Mouse (Mus musculus) forebrain, embryonic 14.5 days (tissue): ENCODE measurements around the gene Slc38a10. TPM values are rescaled to one million over a fixed set of nuclear protein-coding genes. Genes with fewer than 3 reads are reported as not detected.
A peak's percentile ranks its signal among the peaks of the same experiment; 100 is the strongest.

ENCODE experiments used
- ATAC-seq: fragments of 200-750 bp; cut with Nextera tagmentation; 2 replicates; pipeline ENCODE4 v1.8.0; 2017; ENCODE audit warnings: mild to moderate bottlenecking, moderate library complexity
- DNase-seq: peaks from one replicate; pipeline ENCODE4 v3.0.0-alpha.2; 2015; ENCODE audit warnings: low spot score
- H3K27ac ChIP-seq: fragments of 300-500 bp; sonication (generic); 2 replicates; pipeline ENCODE4 v1.5.1; 2014; ENCODE audit warnings: low read depth, mild to moderate bottlenecking, control low read depth, low read length, moderate library complexity
- H3K27me3 ChIP-seq: fragments of 300-500 bp; sonication (generic); replicated peaks from 2 replicates; pipeline ENCODE4 v1.6.1; 2014; ENCODE audit warnings: low read length, control low read depth, mixed read lengths; ENCODE audit not compliant: control insufficient read depth, insufficient read depth
- H3K36me3 ChIP-seq: fragments of 300-500 bp; sonication (generic); 2 replicates; pipeline ENCODE4 v1.6.1; 2014; ENCODE audit warnings: low read length, control low read depth; ENCODE audit not compliant: control insufficient read depth, insufficient read depth
- H3K4me1 ChIP-seq: fragments of 300-500 bp; sonication (generic); 2 replicates; pipeline ENCODE4 v1.6.1; 2014; ENCODE audit warnings: antibody characterized with exemption, low read length, control low read depth; ENCODE audit not compliant: control insufficient read depth, insufficient read depth
- H3K4me2 ChIP-seq: fragments of 300-500 bp; sonication (generic); 2 replicates; pipeline ENCODE4 v1.6.1; 2014; ENCODE audit warnings: mild to moderate bottlenecking, control low read depth, low read length
- H3K4me3 ChIP-seq: fragments of 300-500 bp; sonication (generic); 2 replicates; pipeline ENCODE4 v1.5.1; 2014; ENCODE audit warnings: low read depth, low read length, control low read depth
- H3K9ac ChIP-seq: fragments of 300-500 bp; sonication (generic); 2 replicates; pipeline ENCODE4 v1.6.1; 2014; ENCODE audit warnings: mild to moderate bottlenecking, low read length, control low read depth, moderate library complexity
- H3K9me3 ChIP-seq: fragments of 300-500 bp; sonication (generic); replicated peaks from 2 replicates; pipeline ENCODE4 v1.6.1; 2016; ENCODE audit warnings: low read length, control low read depth, mixed read lengths; ENCODE audit not compliant: control insufficient read depth
- WGBS: fragments of 180-500 bp; shearing (Covaris S2); extraction: QIAGEN DNeasy Blood & Tissue Kit; methylation state at CpG from one replicate; pipeline ENCODE4 v1.1.7; 2014; 5-methylcytosine and 5-hydroxymethylcytosine counted together
- polyA plus RNA-seq: library from polyadenylated mRNA; unstranded; fragments of >200 nt; fragmentation: Nextera tagmentation; extraction: Ambion mirVana; gene quantifications from 2 replicates; pipeline ENCODE4 v1.2.1, GENCODE M21; 2014

The Slc38a10 gene
- polyA plus RNA-seq: 53.6 and 72.5 TPM in 2 replicates

DNA sequence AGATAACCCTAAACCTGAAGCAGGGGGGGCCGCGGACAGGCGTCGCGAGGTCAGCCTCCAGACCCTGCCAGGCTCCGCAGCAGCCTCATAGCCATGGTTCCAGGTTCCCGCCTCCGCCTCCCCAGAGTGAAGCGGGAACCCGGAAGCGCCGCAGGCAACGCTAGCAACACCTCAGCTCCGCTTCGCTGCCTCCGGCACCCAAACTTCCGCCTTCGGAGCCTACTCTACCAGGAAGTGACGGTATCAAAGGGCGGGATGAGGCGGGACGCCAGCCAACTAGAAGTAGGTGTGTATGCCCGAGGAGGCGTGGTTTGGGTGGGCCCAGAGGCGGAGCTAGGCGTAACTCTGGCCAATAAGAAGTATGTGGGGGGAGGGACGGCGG lies at the start of gene Slc38a10:
Gene Slc38a10 (minus strand): TSS at position 234 of the 382 bp plus-strand sequence.
- Histone ChIP-seq H3K27me3 (no peaks in the 10 kb centered on the region), H3K27ac (peak within 1 kb of the TSS; percentile 70), H3K4me1 (peaks cover 14% of the 10 kb centered on the region), H3K36me3 (no peaks in the 10 kb centered on the region), H3K9ac (peak within 1 kb of the TSS; percentile 82), H3K4me3 (peak within 1 kb of the TSS; percentile 87), H3K4me2 (peak within 1 kb of the TSS; percentile 78), H3K9me3 (no peaks in the 10 kb centered on the region)
- DNase-seq: peak; percentile 100
- under 1% methylated on average over 28 of the region's 28 CpGs for WGBS
- ATAC-seq: peak; percentile 98

DNA sequence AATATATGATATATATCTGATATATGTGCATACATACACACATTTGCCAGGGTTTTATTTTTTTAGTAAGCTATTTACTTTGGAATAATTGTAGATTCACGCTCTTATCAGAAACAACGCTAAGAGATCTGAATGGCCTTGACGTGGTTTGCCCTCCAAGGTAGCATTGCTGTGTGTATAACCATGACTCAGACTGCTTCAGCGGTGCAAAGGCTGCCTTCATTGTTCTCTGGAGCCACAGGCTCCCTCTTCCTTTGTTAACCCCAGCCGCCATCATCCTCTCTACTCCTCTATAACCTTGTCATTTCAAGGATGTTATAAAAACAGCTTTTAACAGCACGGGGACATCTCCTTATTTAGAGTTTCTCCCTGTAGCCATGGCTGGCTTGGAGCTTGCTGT lies 49.5 kb upstream of the Slc38a10 start:
- H3K27me3 ChIP-seq: no peaks in the 10 kb centered on the region
- WGBS: 74% methylated on average over 6 of the region's 6 CpGs
- no peaks in the 10 kb centered on the region for H3K9me3 ChIP-seq

DNA sequence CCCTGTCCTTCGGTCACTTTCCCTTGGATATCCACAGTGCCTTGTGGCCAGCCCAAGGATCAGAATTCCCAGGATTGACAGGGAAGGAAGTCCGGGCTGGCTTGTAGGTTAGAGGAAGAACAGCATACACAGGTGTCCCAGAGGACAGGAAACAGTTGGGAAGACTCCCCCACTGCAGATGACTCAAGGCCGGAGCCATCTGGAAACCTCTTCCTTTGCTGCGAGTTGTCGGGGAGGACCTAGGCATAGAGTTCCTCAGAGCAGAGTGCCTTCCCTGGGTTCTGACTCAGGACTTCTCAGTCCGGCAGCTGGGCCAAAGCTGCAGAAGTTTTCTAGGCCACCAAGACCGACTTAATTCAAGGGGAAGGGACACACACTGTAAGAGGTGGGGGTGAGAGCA lies 48.6 kb upstream of the Slc38a10 start:
- no peak overlapping the region for H3K4me2 ChIP-seq
- H3K36me3 ChIP-seq: no peaks in the 10 kb centered on the region
- H3K27ac ChIP-seq: no peak overlapping the region
- DNase-seq (no peak), ATAC-seq (no peak)
- WGBS: 77% methylated on average over 7 of the region's 7 CpGs
- no peaks in the 10 kb centered on the region for H3K9me3 ChIP-seq
- no peak overlapping the region for H3K9ac ChIP-seq
- H3K4me3 ChIP-seq: no peak overlapping the region
- no peaks in the 10 kb centered on the region for H3K4me1 ChIP-seq
- no peaks in the 10 kb centered on the region for H3K27me3 ChIP-seq

More for the DNA sequence above, 49.5 kb upstream of the Slc38a10 start:
- H3K4me2 ChIP-seq: no peak overlapping the region
- no peak for ATAC-seq
- no peak for DNase-seq
- no peak overlapping the region for H3K27ac ChIP-seq
- H3K9ac ChIP-seq: no peak overlapping the region
- H3K36me3 ChIP-seq: no peaks in the 10 kb centered on the region
- no peak overlapping the region for H3K4me3 ChIP-seq
- H3K4me1 ChIP-seq: no peaks in the 10 kb centered on the region

DNA sequence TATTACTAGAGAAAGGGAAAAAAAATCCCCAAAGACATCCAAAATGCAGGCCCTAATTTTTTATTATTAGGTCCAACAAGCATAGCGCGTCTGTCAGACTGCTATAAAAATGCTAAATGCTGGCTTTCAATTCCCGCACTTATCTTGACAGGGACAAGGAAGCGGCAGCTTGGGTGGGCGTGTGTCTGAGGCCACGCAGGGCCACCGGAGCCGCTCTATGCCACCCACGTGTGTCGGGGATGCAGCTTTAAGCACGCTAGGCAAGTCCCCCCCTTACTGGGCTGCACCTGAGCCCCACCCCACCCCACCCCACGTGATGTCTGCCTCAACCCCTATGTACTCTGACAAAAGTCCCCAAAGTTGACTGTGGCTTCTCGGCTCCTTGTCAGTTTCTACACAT lies 47.7 kb upstream of the Slc38a10 start:
- H3K9ac ChIP-seq: no peak overlapping the region
- no peaks in the 10 kb centered on the region for H3K4me1 ChIP-seq
- H3K27ac ChIP-seq: no peak overlapping the region
- DNase-seq (no peak), ATAC-seq (peak; percentile 29; the same call in 1 of the 2 replicates)
- 46% methylated on average over 13 of the region's 13 CpGs for WGBS
- no peaks in the 10 kb centered on the region for H3K9me3 ChIP-seq
- H3K4me3 ChIP-seq: no peak overlapping the region
- H3K36me3 ChIP-seq: no peaks in the 10 kb centered on the region
- no peak overlapping the region for H3K4me2 ChIP-seq
- H3K27me3 ChIP-seq: no peaks in the 10 kb centered on the region

DNA sequence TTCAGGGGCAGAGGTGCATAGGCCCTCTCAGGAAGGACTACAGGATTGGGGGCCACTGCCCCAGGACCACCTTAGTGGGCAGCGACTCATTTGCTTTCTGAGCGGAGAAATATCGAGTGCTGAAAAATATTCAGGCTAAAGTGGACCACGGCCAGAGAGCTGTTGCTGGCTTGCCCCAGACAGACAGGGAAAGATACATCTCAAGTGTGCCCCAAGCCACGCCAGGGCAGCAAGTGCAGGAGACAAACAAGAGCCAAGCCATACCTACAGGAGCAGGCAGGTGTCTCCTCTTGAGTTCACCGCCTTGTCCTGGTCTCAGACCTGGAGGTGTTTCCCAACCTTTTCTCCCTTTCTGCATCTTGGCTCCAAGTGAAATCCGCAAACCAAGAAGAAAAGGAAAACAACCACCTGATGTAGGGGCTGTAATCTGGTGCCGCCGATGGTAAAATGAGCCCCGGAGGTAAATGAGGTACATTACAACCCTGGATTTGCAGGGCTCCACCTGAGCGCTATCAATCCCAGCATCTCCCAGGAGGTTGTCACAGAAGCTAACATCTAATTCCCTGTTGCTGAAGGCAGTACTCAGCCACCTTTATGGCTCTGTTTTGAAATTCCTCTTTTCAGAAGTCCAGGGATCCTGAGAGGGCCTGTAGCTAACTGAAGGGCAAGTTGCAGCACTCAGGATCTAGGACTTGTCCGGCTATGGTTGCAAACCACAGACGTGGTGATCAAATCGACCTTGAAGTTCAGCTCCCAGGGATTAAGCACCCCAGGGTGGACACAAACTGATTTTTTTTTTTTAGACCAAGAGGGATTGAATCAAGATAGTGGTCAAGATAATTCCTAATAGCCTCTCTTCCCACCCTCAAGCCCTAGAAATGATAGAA lies 39.6 kb upstream of the Slc38a10 start:
- no peaks in the 10 kb centered on the region; the same call in 1 of the 2 replicates for H3K36me3 ChIP-seq
- peak overlapping the region; percentile 55 for H3K4me2 ChIP-seq
- H3K9ac ChIP-seq: peak overlapping the region; percentile 46
- H3K27me3 ChIP-seq: no peaks in the 10 kb centered on the region
- DNase-seq (no peak), ATAC-seq (no peak)
- H3K9me3 ChIP-seq: no peaks in the 10 kb centered on the region
- H3K27ac ChIP-seq: peak overlapping the region; percentile 97; the same call in 1 of the 2 replicates
- peaks cover 10% of the 10 kb centered on the region for H3K4me1 ChIP-seq
- WGBS: 39% methylated on average over 14 of the region's 14 CpGs
- H3K4me3 ChIP-seq: peak overlapping the region; percentile 94

DNA sequence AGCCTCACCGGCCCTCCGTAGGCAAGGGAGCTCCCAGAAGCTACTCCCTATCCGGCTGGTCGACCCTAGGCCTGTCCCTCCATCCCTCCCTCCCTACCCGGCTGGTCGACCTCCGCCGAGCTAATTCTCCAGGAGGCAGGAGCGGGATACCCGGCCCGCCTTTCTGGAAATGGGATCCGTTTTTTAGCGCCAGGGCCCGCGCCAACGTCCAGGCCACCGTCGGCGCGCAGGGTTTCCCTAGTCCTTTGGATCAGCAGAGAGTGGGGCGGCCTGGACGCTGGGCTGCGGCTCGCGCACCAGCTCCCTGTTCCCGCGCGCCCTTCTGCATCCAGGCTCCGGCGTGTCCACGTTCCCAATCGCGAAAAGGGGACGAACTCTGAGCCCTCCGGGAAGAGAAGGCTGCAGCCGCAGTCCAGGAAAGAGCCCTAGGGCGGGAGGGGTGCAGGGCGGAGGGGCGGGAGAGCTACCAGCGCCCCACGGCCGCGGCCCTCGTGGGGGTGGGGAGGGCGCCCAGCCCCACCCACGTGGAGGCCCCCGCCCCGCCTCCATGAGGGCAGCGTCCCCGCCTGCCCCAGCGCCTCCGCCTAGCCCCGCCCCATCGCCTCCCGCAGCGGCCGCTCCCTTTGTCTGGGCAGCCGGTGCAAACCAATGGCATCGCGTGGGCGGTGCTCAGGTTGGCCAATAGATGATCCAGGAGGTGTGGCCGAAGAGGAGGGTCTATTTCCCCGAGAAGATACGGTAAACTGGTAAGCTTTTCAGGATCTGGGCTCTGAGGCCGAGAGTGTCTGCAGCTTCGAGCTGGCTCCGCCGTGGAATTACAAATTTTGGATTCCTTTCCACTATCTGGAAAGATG lies 38.5 kb upstream of the Slc38a10 start:
- H3K36me3 ChIP-seq: peaks cover 6% of the 10 kb centered on the region; the same call in 1 of the 2 replicates
- H3K4me2 ChIP-seq: peak overlapping the region; percentile 92
- H3K27ac ChIP-seq: peak overlapping the region; percentile 97
- peak overlapping the region; percentile 99 for H3K9ac ChIP-seq
- H3K4me1 ChIP-seq: peaks cover 21% of the 10 kb centered on the region
- DNase-seq (peak; percentile 99), ATAC-seq (peak; percentile 95)
- no peaks in the 10 kb centered on the region for H3K9me3 ChIP-seq
- H3K27me3 ChIP-seq: no peaks in the 10 kb centered on the region
- peak overlapping the region; percentile 94 for H3K4me3 ChIP-seq
- WGBS: under 1% methylated on average over 64 of the region's 68 CpGs

DNA sequence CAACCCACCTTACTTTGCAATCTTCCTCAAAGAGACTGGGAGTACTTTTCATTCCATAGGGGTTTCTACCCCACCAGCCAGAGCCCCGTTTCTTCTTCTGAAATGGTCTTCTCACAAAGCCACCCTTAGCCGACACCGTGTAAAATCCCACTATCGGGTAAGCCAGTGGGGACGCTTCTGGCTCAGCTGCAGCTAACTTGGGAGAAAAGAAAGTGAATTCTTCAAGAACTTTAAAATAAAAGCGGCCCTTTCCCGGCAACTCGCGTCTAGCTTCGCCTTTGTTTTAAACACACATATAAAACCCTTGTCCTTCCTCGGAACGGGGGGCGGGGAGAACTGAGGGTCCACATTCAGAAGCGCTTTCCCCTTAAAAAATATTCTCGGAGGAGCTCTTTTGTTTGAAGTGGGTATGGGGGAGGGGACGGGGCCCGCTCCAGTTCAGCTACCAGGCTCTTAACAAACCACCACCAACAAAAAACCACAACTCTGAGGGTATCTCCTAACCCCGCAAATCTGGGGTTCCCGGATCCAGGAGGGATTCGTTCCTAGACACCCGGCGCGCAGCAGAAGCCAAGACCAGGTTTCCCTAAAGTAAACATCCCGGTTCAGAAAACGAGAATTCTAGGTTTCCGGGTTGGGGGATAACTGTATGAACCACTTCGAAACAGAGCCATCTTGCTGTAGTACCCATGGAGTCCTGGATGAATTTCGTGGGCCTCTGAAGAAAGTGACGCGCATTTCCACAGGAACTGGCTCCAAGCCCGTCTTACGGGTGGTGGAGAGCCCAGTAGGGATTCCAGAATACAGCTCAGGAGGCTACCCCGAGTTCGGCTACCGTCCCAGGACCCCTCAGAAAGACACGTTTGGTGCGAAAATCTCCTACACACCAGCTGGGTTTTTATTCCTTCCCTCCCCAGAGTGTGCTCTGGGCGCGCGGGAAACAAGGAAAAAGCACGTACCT lies 37.6 kb upstream of the Slc38a10 start:
- H3K27me3 ChIP-seq: no peaks in the 10 kb centered on the region
- whole genome bisulfite sequencing: under 1% methylated on average over 41 of the region's 41 CpGs
- no peak for ATAC-seq
- peak; percentile 75 for DNase-seq
- H3K36me3 ChIP-seq: peaks cover 6% of the 10 kb centered on the region; the same call in 1 of the 2 replicates
- H3K27ac ChIP-seq: peak overlapping the region; percentile 97
- H3K4me1 ChIP-seq: peaks cover 30% of the 10 kb centered on the region
- peak overlapping the region; percentile 99 for H3K9ac ChIP-seq
- H3K4me3 ChIP-seq: peak overlapping the region; percentile 94
- peak overlapping the region; percentile 92 for H3K4me2 ChIP-seq
- H3K9me3 ChIP-seq: no peaks in the 10 kb centered on the region

DNA sequence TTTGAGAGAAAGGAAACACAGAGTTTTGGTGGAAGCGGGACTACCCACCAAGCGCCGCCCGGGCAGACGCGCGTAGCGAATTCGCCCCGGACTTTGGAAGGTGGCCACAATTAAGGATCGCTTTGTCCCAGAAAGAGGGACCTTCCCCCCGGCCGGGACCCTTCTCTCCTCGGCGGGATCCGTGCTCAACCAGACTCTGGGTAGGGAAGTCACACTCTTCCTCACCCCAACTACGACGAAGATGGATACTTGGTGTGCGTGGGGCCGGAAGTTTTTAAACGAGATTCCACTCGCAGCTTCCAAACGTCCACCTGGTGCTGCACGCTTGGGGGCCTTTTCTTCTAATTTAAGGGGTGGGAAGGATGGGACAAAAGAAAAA lies 36.9 kb upstream of the Slc38a10 start:
- ATAC-seq (no peak), DNase-seq (peak; percentile 37)
- peaks cover 36% of the 10 kb centered on the region for H3K4me1 ChIP-seq

More for the DNA sequence above, 36.9 kb upstream of the Slc38a10 start:
- under 1% methylated on average over 24 of the region's 24 CpGs for WGBS
- Histone ChIP-seq H3K27me3 (no peaks in the 10 kb centered on the region), H3K4me2 (peak overlapping the region; percentile 92), H3K27ac (peak overlapping the region; percentile 97), H3K9ac (peak overlapping the region; percentile 99), H3K36me3 (peaks cover 6% of the 10 kb centered on the region; the same call in 1 of the 2 replicates), H3K4me3 (peak overlapping the region; percentile 94), H3K9me3 (no peaks in the 10 kb centered on the region)
